Mouse (Mus musculus) left cerebral cortex, adult 2 months (tissue): ENCODE measurements around the gene Myrip. TPM values are rescaled to one million over a fixed set of nuclear protein-coding genes. Genes with fewer than 3 reads are reported as not detected.

Experiments used
- DNase-seq, 2 experiments: peaks; one replicate each; pipeline ENCODE4 v3.0.0; 2021 to 2022; ENCODE audit warnings: low spot score in 2 of 2, mixed read lengths in 1 of 2; ENCODE audit errors: extremely low spot score in 1 of 2
- H3K27ac ChIP-seq: fragments of 200-600 bp; 2 replicates; pipeline ENCODE4 v1.8.1; 2022
- H3K4me3 ChIP-seq: fragments of 200-600 bp; 2 replicates; pipeline ENCODE4 v1.8.1; 2022
- CTCF ChIP-seq: fragments of 200-600 bp; IDR thresholded peaks from 2 replicates; pipeline ENCODE4 v1.8.1; 2022; ENCODE audit warnings: antibody characterized with exemption, mild to moderate bottlenecking, moderate library complexity
- intact Hi-C: fragments of 180-260 bp; cut with DNase I; formaldehyde crosslinking; loops from one replicate; pipeline ENCODE4 v1.15.1; 2025
- total RNA-seq, 2 experiments: library from RNA; stranded (reverse); gene quantifications; 2 replicates each; pipeline ENCODE4 v1.2.3; 2021

The Myrip gene
- total RNA-seq, 2 experiments from 2014 or later = 86.1 to 91.1 TPM

- DNase-seq = no peak
- Histone ChIP-seq H3K4me3 (no peak overlapping the region), H3K27ac (no peak overlapping the region)
- TF ChIP-seq CTCF = no peak
- intact Hi-C loops = no loop called here
Measured at GRCm38 (mm10) chr9:120487076-120487475, 185.8 kb downstream of the Myrip start.

GRCm38 (mm10) chr9:120491509-120491908, 190.2 kb downstream of the Myrip start:
- Histone ChIP-seq H3K4me3 (peak overlapping the region; percentile 85), H3K27ac (peak overlapping the region; percentile 94)
- no peak for DNase-seq
- peak; percentile 27 for TF ChIP-seq CTCF
- intact Hi-C loops = loop anchor here (5.0 kb wide), 1 partner anchor 309 kb away; no protein-coding TSS in a partner anchor

GRCm38 (mm10) chr9:120492010-120492399, 190.7 kb downstream of the Myrip start, which contains the start of gene Eif1b:
Eif1b (plus strand) TSS chr9:120492232.
- no peak for DNase-seq
- peak within 1 kb of the TSS; percentile 94 for H3K27ac ChIP-seq
- TF ChIP-seq CTCF = no peak
- peak within 1 kb of the TSS; percentile 85 for H3K4me3 ChIP-seq
- intact Hi-C loops = loop anchor here (5.0 kb wide), 1 partner anchor 310 kb away; no protein-coding TSS in a partner anchor

GRCm38 (mm10) chr9:120492400-120493351, 191.4 kb downstream of the Myrip start:
- DNase-seq = peak; percentile 87 to 88
- Histone ChIP-seq H3K4me3 (peak overlapping the region; percentile 85), H3K27ac (peak overlapping the region; percentile 94)
- intact Hi-C loops = loop anchor here (5.0 kb wide), 1 partner anchor 310 kb away; no protein-coding TSS in a partner anchor
- TF ChIP-seq CTCF = no peak

- no peak for TF ChIP-seq CTCF
- Histone ChIP-seq H3K4me3 (peak overlapping the region; percentile 85), H3K27ac (peak overlapping the region; percentile 59; the same call in 1 of the 2 replicates)
- intact Hi-C loops = loop anchor here (5.0 kb wide), 1 partner anchor 311 kb away; no protein-coding TSS in a partner anchor
- DNase-seq = no peak
Measured at GRCm38 (mm10) chr9:120493781-120494180, 192.5 kb downstream of the Myrip start.

GRCm38 (mm10) chr9:120496691-120497090, 195.4 kb downstream of the Myrip start:
- intact Hi-C loops = loop anchor here (1.0 to 5.0 kb wide), 2 partner anchors 62 to 359 kb away; no protein-coding TSS in a partner anchor
- no peak overlapping the region for H3K27ac ChIP-seq
- TF ChIP-seq CTCF = peak; percentile 88
- H3K4me3 ChIP-seq = no peak overlapping the region
- peak; percentile 56 to 66 for DNase-seq

GRCm38 (mm10) chr9:120497983-120498382, 196.7 kb downstream of the Myrip start:
- DNase-seq = no peak
- intact Hi-C loops = loop anchor here (5.0 kb wide), 1 partner anchor 361 kb away; no protein-coding TSS in a partner anchor
- H3K4me3 ChIP-seq = no peak overlapping the region
- TF ChIP-seq CTCF = no peak
- H3K27ac ChIP-seq = no peak overlapping the region

GRCm38 (mm10) chr9:120501191-120501902, 200.0 kb downstream of the Myrip start:
- Histone ChIP-seq H3K4me3 (no peak overlapping the region), H3K27ac (no peak overlapping the region)
- DNase-seq = no peak
- intact Hi-C loops = no loop called here
- peak; percentile 33 for TF ChIP-seq CTCF

- peak; percentile 87 for TF ChIP-seq CTCF
- intact Hi-C loops = loop anchor here (1.0 to 2.0 kb wide), 2 partner anchors 69 to 85 kb away; partner anchors contain the start of gene Rpl14
- DNase-seq = peak; percentile 60 to 77
- Histone ChIP-seq H3K27ac (no peak overlapping the region), H3K4me3 (no peak overlapping the region)
Measured at GRCm38 (mm10) chr9:120502013-120502412, 200.7 kb downstream of the Myrip start.

- no peak overlapping the region for H3K27ac ChIP-seq
- H3K4me3 ChIP-seq = no peak overlapping the region
- intact Hi-C loops = no loop called here
- DNase-seq = no peak
- no peak for TF ChIP-seq CTCF
Measured at GRCm38 (mm10) chr9:120504423-120504822, 203.1 kb downstream of the Myrip start.

GRCm38 (mm10) chr9:120511781-120512180, 210.5 kb downstream of the Myrip start:
- peak; percentile 80 for TF ChIP-seq CTCF
- intact Hi-C loops = no loop called here
- Histone ChIP-seq H3K4me3 (no peak overlapping the region), H3K27ac (no peak overlapping the region)
- DNase-seq = no peak
